Mouse (Mus musculus) CH12.LX (cell line): ENCODE results near the gene Ush2a. TPM values are rescaled to one million over a fixed set of nuclear protein-coding genes. Genes with fewer than 3 reads are reported as not detected.

ENCODE experiments used
- DNase-seq: peaks from one replicate; pipeline ENCODE4 v3.0.0-alpha.2; 2013; ENCODE audit errors: extremely low read depth
- H3K27ac ChIP-seq: 2 replicates; pipeline ENCODE4 v1.5.1; 2012; ENCODE audit warnings: low read depth, mild to moderate bottlenecking, control low read depth, moderate library complexity; ENCODE audit not compliant: insufficient read depth
- H3K27me3 ChIP-seq: replicated peaks from 2 replicates; pipeline ENCODE3; 2012; ENCODE audit warnings: inconsistent platforms
- H3K36me3 ChIP-seq, 2 experiments: replicated peaks in 1 of 2; 2 replicates each; pipeline versions ENCODE3 to v1.6.1; 2012; ENCODE audit warnings: inconsistent platforms in 1 of 2, low read length in 1 of 2, mild to moderate bottlenecking in 1 of 2, mixed read lengths in 1 of 2, moderate library complexity in 1 of 2; ENCODE audit not compliant: control insufficient read depth in 1 of 2, insufficient read depth in 1 of 2
- H3K4me1 ChIP-seq, 2 experiments: 2 replicates each; pipeline ENCODE4 v1.6.1; 2012; ENCODE audit warnings: inconsistent platforms in 1 of 2, moderate library complexity in 1 of 2; ENCODE audit not compliant: insufficient read depth in 2 of 2, control insufficient read depth in 1 of 2
- H3K4me2 ChIP-seq: 2 replicates; pipeline ENCODE4 v1.6.1; 2012; ENCODE audit warnings: low read depth, mild to moderate bottlenecking, control low read depth; ENCODE audit not compliant: poor library complexity, insufficient read depth, severe bottlenecking
- H3K4me3 ChIP-seq, 3 experiments: fragments of 150-350 bp in 1 of 3; sonication (generic) in 1 of 3; replicated peaks in 1 of 3; 2 replicates each; pipeline versions ENCODE3 to v1.5.1; 2011 to 2012; ENCODE audit warnings: low read depth in 2 of 3, low read length in 2 of 3, mild to moderate bottlenecking in 2 of 3, moderate library complexity in 2 of 3, control low read depth in 1 of 3, improper control_type of control experiment in 1 of 3, inconsistent platforms in 1 of 3, mixed read lengths in 1 of 3; ENCODE audit not compliant: poor library complexity in 1 of 3
- H3K79me2 ChIP-seq: replicated peaks from 2 replicates; pipeline ENCODE4 v1.6.1; 2012; ENCODE audit warnings: mild to moderate bottlenecking, moderate library complexity; ENCODE audit not compliant: control insufficient read depth, poor library complexity, insufficient read depth, severe bottlenecking; ENCODE audit errors: extremely low read depth
- H3K9ac ChIP-seq: 2 replicates; pipeline ENCODE4 v1.6.1; 2012; ENCODE audit warnings: low read depth, mild to moderate bottlenecking, control low read depth, moderate library complexity; ENCODE audit not compliant: insufficient read depth
- H3K9me3 ChIP-seq: replicated peaks from 2 replicates; pipeline ENCODE3; 2012; ENCODE audit warnings: low read length, inconsistent platforms, mixed read lengths
- BHLHE40 ChIP-seq: IDR thresholded peaks from 2 replicates; pipeline ENCODE4 v1.6.1; 2011; ENCODE audit warnings: mild to moderate bottlenecking, low read depth, low read length, improper control_type of control experiment
- CHD1 ChIP-seq: IDR thresholded peaks from 2 replicates; pipeline ENCODE4 v1.6.1; 2012; ENCODE audit warnings: low read depth, low read length, improper control_type of control experiment, inconsistent platforms
- E2F4 ChIP-seq: IDR thresholded peaks from 2 replicates; pipeline ENCODE4 v1.6.1; 2011; ENCODE audit warnings: low read depth, low read length, improper control_type of control experiment; ENCODE audit not compliant: insufficient replicate concordance
- ELF1 ChIP-seq: IDR thresholded peaks from 2 replicates; pipeline ENCODE4 v1.6.1; 2014; ENCODE audit warnings: low read depth, mild to moderate bottlenecking, inconsistent platforms, low read length, improper control_type of control experiment
- GABPA ChIP-seq: IDR thresholded peaks from 2 replicates; pipeline ENCODE4 v1.6.1; 2012; ENCODE audit warnings: low read depth, low read length, improper control_type of control experiment, inconsistent platforms; ENCODE audit not compliant: insufficient replicate concordance
- HCFC1 ChIP-seq: IDR thresholded peaks from 2 replicates; pipeline ENCODE4 v1.6.1; 2012; ENCODE audit warnings: low read depth, mild to moderate bottlenecking, inconsistent platforms, low read length, improper control_type of control experiment
- IRF4 ChIP-seq: IDR thresholded peaks from 2 replicates; pipeline ENCODE4 v1.6.1; 2014; ENCODE audit warnings: low read depth, mild to moderate bottlenecking, inconsistent platforms, low read length, improper control_type of control experiment
- JUND ChIP-seq: conservative IDR thresholded peaks from 2 replicates; pipeline ENCODE4 v1.6.1; 2011; ENCODE audit warnings: low read depth, low read length, improper control_type of control experiment
- MAFK ChIP-seq: IDR thresholded peaks from 2 replicates; pipeline ENCODE4 v1.6.1; 2011; ENCODE audit warnings: low read length, improper control_type of control experiment; ENCODE audit not compliant: insufficient replicate concordance
- MAX ChIP-seq: IDR thresholded peaks from 2 replicates; pipeline ENCODE4 v1.6.1; 2011; ENCODE audit warnings: low read length, improper control_type of control experiment
- MAZ ChIP-seq: IDR thresholded peaks from 2 replicates; pipeline ENCODE4 v1.6.1; 2012; ENCODE audit warnings: low read depth, mild to moderate bottlenecking, inconsistent platforms, low read length, improper control_type of control experiment, moderate library complexity
- MEF2A ChIP-seq: IDR thresholded peaks from 2 replicates; pipeline ENCODE4 v1.6.1; 2014; ENCODE audit warnings: low read depth, mild to moderate bottlenecking, inconsistent platforms, low read length, improper control_type of control experiment, borderline replicate concordance
- MXI1 ChIP-seq: IDR thresholded peaks from 2 replicates; pipeline ENCODE4 v1.6.1; 2011; ENCODE audit warnings: mild to moderate bottlenecking, low read depth, low read length, improper control_type of control experiment
- MYC ChIP-seq: IDR thresholded peaks from 2 replicates; pipeline ENCODE4 v1.6.1; 2011; ENCODE audit warnings: low read depth, mild to moderate bottlenecking, improper control_type of control experiment, low read length
- NELFE ChIP-seq: IDR thresholded peaks from 2 replicates; pipeline ENCODE4 v1.6.1; 2011; ENCODE audit warnings: low read depth, low read length, improper control_type of control experiment
- NRF1 ChIP-seq: IDR thresholded peaks from 2 replicates; pipeline ENCODE4 v1.6.1; 2014; ENCODE audit warnings: low read depth, mild to moderate bottlenecking, inconsistent platforms, low read length, improper control_type of control experiment, moderate library complexity
- PAX5 ChIP-seq: IDR thresholded peaks from 2 replicates; pipeline ENCODE4 v1.6.1; 2012; ENCODE audit warnings: low read length, inconsistent platforms, mixed read lengths
- POLR2A ChIP-seq: IDR thresholded peaks from 2 replicates; pipeline ENCODE4 v1.6.1; 2011; ENCODE audit warnings: low read depth, mild to moderate bottlenecking, improper control_type of control experiment, low read length
- POLR2AphosphoS2 ChIP-seq: IDR thresholded peaks from 2 replicates; pipeline ENCODE4 v1.6.1; 2011; ENCODE audit warnings: low read depth, low read length, improper control_type of control experiment
- SIN3A ChIP-seq: IDR thresholded peaks from 2 replicates; pipeline ENCODE4 v1.6.1; 2012; ENCODE audit warnings: low read length, improper control_type of control experiment, inconsistent platforms
- UBTF ChIP-seq: IDR thresholded peaks from 2 replicates; pipeline ENCODE4 v1.6.1; 2012; ENCODE audit warnings: low read depth, mild to moderate bottlenecking, inconsistent platforms, low read length, improper control_type of control experiment, moderate library complexity
- USF1 ChIP-seq: IDR thresholded peaks from 2 replicates; pipeline ENCODE4 v1.6.1; 2014; ENCODE audit warnings: low read depth, mild to moderate bottlenecking, inconsistent platforms, low read length, improper control_type of control experiment
- ZMIZ1 ChIP-seq: IDR thresholded peaks from 2 replicates; pipeline ENCODE4 v1.6.1; 2012; ENCODE audit warnings: low read depth, mild to moderate bottlenecking, inconsistent platforms, low read length, improper control_type of control experiment
- ZNF384 ChIP-seq: IDR thresholded peaks from 2 replicates; pipeline ENCODE4 v1.6.1; 2012; ENCODE audit warnings: low read depth, low read length, improper control_type of control experiment, inconsistent platforms
- dilution Hi-C: fragments of 300-500 bp; cut with MboI; formaldehyde crosslinking; loops from 2 replicates; pipeline ENCODE4 v1.14.3; 2020; ENCODE audit warnings: low sequenced_read_pairs; ENCODE audit not compliant: extremely low pct_unique_long_range_greater_than_20kb, extremely low pct_ligation_motif_present
- in situ Hi-C: fragments of 300-500 bp; cut with MboI; formaldehyde crosslinking; loops from 3 replicates; pipeline ENCODE4 v1.14.3; 2019; ENCODE audit warnings: low sequenced_read_pairs, low pct_ligation_motif_present, low pct_unique_long_range_greater_than_20kb, mixed read lengths
- polyA plus RNA-seq: library from polyadenylated mRNA; unstranded; fragments of >175 nt; gene quantifications from 2 replicates; pipeline ENCODE4 v1.2.1, GENCODE M21; 2012; ENCODE audit warnings: low read depth; ENCODE audit not compliant: insufficient read length
- total RNA-seq, 2 experiments: library from RNA; depleted of rRNA; stranded (reverse); fragments of 300-350 nt in 1 of 2; fragments of >200 nt in 1 of 2; gene quantifications; 2 replicates each; pipeline ENCODE4 v1.2.3; 2012 to 2014

Ush2a gene
- total and polyA plus RNA-seq, 3 experiments = not detected

DNA sequence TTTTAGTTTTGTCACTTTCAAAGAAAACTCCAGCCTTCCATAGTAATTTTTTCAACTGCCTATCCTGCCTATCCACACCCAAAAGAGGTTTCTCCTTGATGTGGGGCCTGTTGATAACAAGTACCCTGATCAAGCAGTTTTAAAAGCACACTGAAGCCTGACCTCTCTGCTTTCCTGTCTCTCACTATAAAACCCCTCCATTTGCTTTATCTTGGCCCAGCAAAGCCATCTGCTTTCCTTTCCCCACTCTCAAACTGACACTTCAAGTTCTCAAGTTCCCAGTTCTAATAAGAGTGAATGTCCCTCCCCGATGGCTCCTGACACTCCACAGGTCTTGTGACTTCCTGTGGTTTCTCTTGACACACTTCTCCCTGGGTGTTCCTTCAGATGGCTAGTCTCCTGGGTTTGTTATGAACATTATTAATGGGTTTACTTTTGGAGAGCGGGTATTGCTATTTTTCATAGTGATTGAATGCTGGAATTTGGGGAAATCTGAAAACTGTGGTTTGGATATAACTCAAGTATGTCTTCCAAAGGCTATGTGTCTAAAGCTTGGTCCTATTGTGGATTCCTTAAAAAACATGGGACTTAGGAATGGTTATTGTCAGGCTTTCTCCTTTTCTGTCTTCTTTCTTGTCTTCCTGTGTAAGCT lies 126.1 kb downstream of the Ush2a start:
- peaks cover 50% of the 10 kb centered on the region for H3K9me3 ChIP-seq
- H3K79me2 ChIP-seq = no peaks in the 10 kb centered on the region
- H3K9ac ChIP-seq = no peak overlapping the region
- in situ Hi-C loops (no loop called here), dilution Hi-C loops (no loop called here)
- H3K4me2 ChIP-seq = no peak overlapping the region
- no peak overlapping the region for H3K4me3 ChIP-seq
- DNase-seq = no peak
- no peaks in the 10 kb centered on the region for H3K4me1 ChIP-seq
- no peak for TF ChIP-seq NELFE
- TF ChIP-seq E2F4 = no peak
- no peak for TF ChIP-seq MAZ
- TF ChIP-seq HCFC1 = no peak
- no peak for TF ChIP-seq CHD1
- no peak for TF ChIP-seq NRF1
- no peak for TF ChIP-seq BHLHE40
- TF ChIP-seq GABPA = no peak
- TF ChIP-seq POLR2AphosphoS2 = no peak
- no peak for TF ChIP-seq MAX
- no peak overlapping the region for H3K27ac ChIP-seq
- no peaks in the 10 kb centered on the region for H3K27me3 ChIP-seq
- no peaks in the 10 kb centered on the region for H3K36me3 ChIP-seq

DNA sequence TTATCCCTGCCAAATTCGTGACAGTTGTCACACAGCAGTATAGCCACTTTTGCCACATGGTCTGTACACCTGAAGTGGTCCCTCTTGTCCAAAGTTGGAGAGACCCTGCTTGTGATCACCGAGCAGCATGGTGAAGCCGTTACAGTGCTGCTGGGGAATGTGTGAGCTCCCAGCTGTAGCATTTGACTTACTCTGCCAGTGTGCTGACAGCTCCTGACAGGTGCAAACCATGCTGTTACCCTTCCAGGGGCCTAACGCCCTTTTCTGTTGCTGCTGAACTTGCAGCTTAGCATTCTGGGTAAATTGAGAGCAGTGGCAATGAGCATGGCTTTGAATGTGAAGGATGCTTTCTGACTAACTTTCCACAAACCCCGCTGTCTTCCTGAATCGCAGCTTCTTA lies 128.3 kb downstream of the Ush2a start:
- no peaks in the 10 kb centered on the region for H3K36me3 ChIP-seq
- dilution Hi-C loops = no loop called here
- no peak overlapping the region for H3K27ac ChIP-seq
- H3K9me3 ChIP-seq = peaks cover 51% of the 10 kb centered on the region
- TF ChIP-seq MXI1 = no peak
- TF ChIP-seq MYC = no peak
- no peak for TF ChIP-seq POLR2A
- no peak for TF ChIP-seq MAFK
- no peak for TF ChIP-seq SIN3A
- TF ChIP-seq JUND = no peak
- TF ChIP-seq IRF4 = no peak
- no peak for TF ChIP-seq ZMIZ1
- no peak for TF ChIP-seq MEF2A
- no peak for TF ChIP-seq UBTF
- TF ChIP-seq ELF1 = no peak
- TF ChIP-seq USF1 = no peak
- TF ChIP-seq BHLHE40 = no peak
- no peak for TF ChIP-seq ZNF384
- no peak for TF ChIP-seq NRF1
- no peak for TF ChIP-seq E2F4
- no peak for TF ChIP-seq PAX5
- TF ChIP-seq CHD1 = no peak
- TF ChIP-seq MAZ = no peak
- H3K9ac ChIP-seq = no peak overlapping the region
- DNase-seq = no peak
- no peak overlapping the region for H3K4me3 ChIP-seq
- in situ Hi-C loops = no loop called here
- no peaks in the 10 kb centered on the region for H3K4me1 ChIP-seq
- no peak overlapping the region for H3K4me2 ChIP-seq
- H3K79me2 ChIP-seq = no peaks in the 10 kb centered on the region
- no peaks in the 10 kb centered on the region for H3K27me3 ChIP-seq
